Mouse (Mus musculus): ENCODE results near the gene Dnajc10.
A peak's percentile ranks its signal among the peaks of the same experiment; 100 is the strongest.

Gene Dnajc10

GRCm38 (mm10) chr2:80340537-80340936 lies 25.3 kb downstream of the Dnajc10 start:
- DNase-seq (ENCODE audit: low read depth, low spot score): no peak

DNA sequence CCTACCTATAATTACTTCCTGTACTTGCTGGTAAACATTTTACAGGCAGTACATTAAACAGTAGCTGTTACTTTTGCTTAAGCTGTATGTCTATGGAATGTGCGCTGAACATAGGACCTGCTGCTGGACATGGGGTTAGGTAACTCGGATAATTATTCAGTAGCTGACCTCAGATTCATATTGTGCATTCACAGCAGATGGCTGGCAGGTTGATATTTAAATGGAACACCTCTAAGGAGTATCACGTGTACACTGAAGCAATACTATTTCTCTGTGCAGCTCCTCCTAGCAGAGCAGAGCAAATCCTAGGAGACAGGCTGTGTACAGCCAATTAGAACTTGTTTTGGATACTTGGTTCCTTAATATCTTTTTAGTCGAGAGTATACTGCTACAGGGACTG lies 39.3 kb downstream of the Dnajc10 start:
- DNase-seq (ENCODE audit: low read depth, low spot score): no peak

- peak; percentile 23 for DNase-seq (ENCODE audit: low read depth, low spot score)
Observed at GRCm38 (mm10) chr2:80356656-80357231, 41.5 kb downstream of the Dnajc10 start.

DNA sequence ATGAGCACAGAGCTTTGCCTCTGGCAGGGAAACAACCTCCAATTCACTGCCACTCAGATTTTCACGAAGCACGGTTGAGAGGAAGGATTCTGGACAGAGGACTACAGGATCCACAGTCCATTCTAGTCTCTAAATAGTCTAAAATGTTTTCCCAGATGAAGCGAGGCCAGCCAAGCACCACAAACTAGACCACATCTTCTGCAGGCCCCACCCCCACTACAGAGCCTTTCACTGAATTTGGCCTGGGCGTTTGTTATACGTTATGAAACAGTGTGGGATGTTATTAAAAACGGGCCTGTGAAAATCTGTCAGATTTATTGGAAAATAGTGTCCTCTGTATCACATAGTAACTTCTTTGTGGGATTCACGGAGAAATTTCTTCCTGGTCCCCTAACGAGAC lies 56.2 kb downstream of the Dnajc10 start:
- DNase-seq (ENCODE audit: low read depth, low spot score): no peak

GRCm38 (mm10) chr2:80374892-80375291 lies 59.6 kb downstream of the Dnajc10 start:
- no peak for DNase-seq (ENCODE audit: low read depth, low spot score)

GRCm38 (mm10) chr2:80379848-80380247 lies 64.6 kb downstream of the Dnajc10 start:
- no peak for DNase-seq (ENCODE audit: low read depth, low spot score)

GRCm38 (mm10) chr2:80384447-80384846 lies 69.2 kb downstream of the Dnajc10 start:
- DNase-seq (ENCODE audit: low read depth, low spot score): no peak

DNA sequence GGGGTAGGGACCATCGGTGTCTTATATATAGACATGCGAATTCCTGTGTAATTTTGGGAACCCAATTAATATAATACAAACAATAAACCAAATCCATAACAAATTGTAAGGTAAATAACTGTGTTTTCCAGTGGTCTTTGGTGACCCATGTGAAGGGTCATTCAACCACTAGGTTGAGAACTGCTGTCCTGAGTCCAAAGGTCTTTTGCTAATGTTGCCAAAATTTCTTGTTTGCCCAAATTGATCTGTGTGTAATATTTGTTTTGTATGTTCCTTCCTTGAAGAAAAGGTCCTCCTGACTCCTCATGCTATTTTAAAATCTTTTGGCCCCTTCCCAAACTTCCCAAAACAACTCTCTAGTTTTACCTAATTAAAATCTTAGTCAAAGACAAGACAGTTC lies 71.0 kb downstream of the Dnajc10 start:
- no peak for DNase-seq (ENCODE audit: low read depth, low spot score)

- no peak for DNase-seq (ENCODE audit: low read depth, low spot score)
Observed at GRCm38 (mm10) chr2:80387668-80388067, 72.4 kb downstream of the Dnajc10 start.

DNA sequence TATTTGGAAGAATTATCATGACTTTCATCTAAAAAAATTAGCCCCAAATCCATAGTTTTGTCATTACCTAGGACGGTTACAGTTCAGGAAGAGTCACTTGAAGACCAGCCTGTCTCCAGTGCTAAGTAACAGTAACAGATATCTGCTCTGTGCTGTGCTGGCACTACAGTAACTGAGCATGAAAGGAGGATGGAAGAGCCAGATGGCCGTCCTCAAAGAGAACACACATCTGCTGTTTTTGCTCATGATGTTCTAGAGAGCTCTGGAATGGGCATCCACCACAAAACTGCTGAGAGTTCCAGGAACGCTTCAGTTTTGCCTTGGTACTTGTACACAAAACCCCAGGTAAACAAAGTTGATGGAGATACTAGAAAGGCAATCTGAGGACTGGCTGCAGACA lies 73.1 kb downstream of the Dnajc10 start:
- DNase-seq (ENCODE audit: low read depth, low spot score): no peak

GRCm38 (mm10) chr2:80396057-80396456 lies 80.8 kb downstream of the Dnajc10 start:
- no peak for DNase-seq (ENCODE audit: low read depth, low spot score)

GRCm38 (mm10) chr2:80396864-80397263 lies 81.6 kb downstream of the Dnajc10 start:
- DNase-seq (ENCODE audit: low read depth, low spot score): no peak

GRCm38 (mm10) chr2:80398595-80399099 lies 83.4 kb downstream of the Dnajc10 start:
- no peak for DNase-seq (ENCODE audit: low read depth, low spot score)
